Mouse (Mus musculus) MEL (cell line): ENCODE measurements around the gene Ptgis. TPM values are rescaled to one million over a fixed set of nuclear protein-coding genes. Genes with fewer than 3 reads are reported as not detected.

Experiments
- DNase-seq: peaks from one replicate; pipeline ENCODE4 v3.0.0; 2011; ENCODE audit warnings: low read depth, low spot score
- H3K27ac ChIP-seq: 2 replicates; pipeline ENCODE4 v1.5.1; 2012; ENCODE audit warnings: low read depth, mild to moderate bottlenecking, control low read depth, low read length, moderate library complexity; ENCODE audit not compliant: control insufficient read depth
- H3K27me3 ChIP-seq, 2 experiments: fragments of 150-350 bp in 1 of 2; sonication (generic) in 1 of 2; 2 replicates each; pipeline ENCODE4 v1.6.1; 2012; ENCODE audit warnings: low read length in 2 of 2, mild to moderate bottlenecking in 2 of 2, improper control_type of control experiment in 1 of 2, moderate library complexity in 1 of 2; ENCODE audit not compliant: insufficient read depth in 2 of 2, control insufficient read depth in 1 of 2
- H3K36me3 ChIP-seq, 2 experiments: 2 replicates each; pipeline ENCODE4 v1.6.1; 2012 to 2014; ENCODE audit warnings: low read length in 2 of 2, improper control_type of control experiment in 1 of 2, inconsistent platforms in 1 of 2, mild to moderate bottlenecking in 1 of 2; ENCODE audit not compliant: insufficient read depth in 2 of 2, control insufficient read depth in 1 of 2
- H3K4me1 ChIP-seq, 2 experiments: fragments of 150-350 bp in 1 of 2; sonication (generic) in 1 of 2; 2 replicates each; pipeline ENCODE4 v1.6.1; 2012; ENCODE audit warnings: low read length in 2 of 2, improper control_type of control experiment in 1 of 2, mild to moderate bottlenecking in 1 of 2; ENCODE audit not compliant: insufficient read depth in 2 of 2, control insufficient read depth in 1 of 2
- H3K4me3 ChIP-seq, 2 experiments: fragments of 150-350 bp in 1 of 2; sonication (generic) in 1 of 2; 2 replicates each; pipeline ENCODE4 v1.5.1; 2012; ENCODE audit warnings: low read depth in 2 of 2, low read length in 2 of 2, mild to moderate bottlenecking in 2 of 2, moderate library complexity in 2 of 2, control low read depth in 1 of 2, improper control_type of control experiment in 1 of 2; ENCODE audit not compliant: control insufficient read depth in 1 of 2, insufficient read depth in 1 of 2
- H3K79me2 ChIP-seq: 2 replicates; pipeline ENCODE4 v1.6.1; 2012; ENCODE audit warnings: mild to moderate bottlenecking, low read length, moderate library complexity; ENCODE audit not compliant: control insufficient read depth, poor library complexity, insufficient read depth
- H3K9ac ChIP-seq: 2 replicates; pipeline ENCODE4 v1.6.1; 2012; ENCODE audit warnings: low read depth, mild to moderate bottlenecking, control low read depth, low read length, moderate library complexity; ENCODE audit not compliant: control insufficient read depth, poor library complexity, severe bottlenecking
- H3K9me3 ChIP-seq: fragments of 150-350 bp; sonication (generic); replicated peaks from 2 replicates; pipeline ENCODE4 v1.6.1; 2012; ENCODE audit warnings: mild to moderate bottlenecking, low read length, improper control_type of control experiment, moderate library complexity; ENCODE audit not compliant: insufficient read depth
- BHLHE40 ChIP-seq: IDR thresholded peaks from 2 replicates; pipeline ENCODE4 v1.6.1; 2012; ENCODE audit warnings: low read depth, mild to moderate bottlenecking, inconsistent platforms, low read length, improper control_type of control experiment, borderline replicate concordance
- CHD2 ChIP-seq: IDR thresholded peaks from 2 replicates; pipeline ENCODE4 v1.6.1; 2011; ENCODE audit warnings: low read length, improper control_type of control experiment
- ELF1 ChIP-seq: IDR thresholded peaks from 2 replicates; pipeline ENCODE4 v1.6.1; 2014; ENCODE audit warnings: low read depth, mild to moderate bottlenecking, inconsistent platforms, low read length, improper control_type of control experiment, moderate library complexity
- ETS1 ChIP-seq: IDR thresholded peaks from 2 replicates; pipeline ENCODE4 v1.6.1; 2012; ENCODE audit warnings: low read depth, mild to moderate bottlenecking, inconsistent platforms, low read length, improper control_type of control experiment, moderate library complexity
- GABPA ChIP-seq: IDR thresholded peaks from 2 replicates; pipeline ENCODE4 v1.6.1; 2012; ENCODE audit warnings: low read depth, mild to moderate bottlenecking, inconsistent platforms, low read length, improper control_type of control experiment, moderate library complexity
- HCFC1 ChIP-seq: IDR thresholded peaks from 2 replicates; pipeline ENCODE4 v1.6.1; 2012; ENCODE audit warnings: low read depth, mild to moderate bottlenecking, inconsistent platforms, low read length, improper control_type of control experiment, moderate library complexity
- MXI1 ChIP-seq: IDR thresholded peaks from 2 replicates; pipeline ENCODE4 v1.6.1; 2011; ENCODE audit warnings: mild to moderate bottlenecking, low read depth, low read length, improper control_type of control experiment
- NELFE ChIP-seq: IDR thresholded peaks from 2 replicates; pipeline ENCODE4 v1.6.1; 2011; ENCODE audit warnings: low read depth, low read length, improper control_type of control experiment
- NRF1 ChIP-seq: IDR thresholded peaks from 2 replicates; pipeline ENCODE4 v1.6.1; 2014; ENCODE audit warnings: low read depth, mild to moderate bottlenecking, inconsistent platforms, low read length, improper control_type of control experiment, moderate library complexity; ENCODE audit not compliant: poor library complexity, insufficient read depth, severe bottlenecking
- POLR2AphosphoS5 ChIP-seq: IDR thresholded peaks from 2 replicates; pipeline ENCODE4 v1.6.1; 2012; ENCODE audit warnings: low read depth, borderline replicate concordance, mild to moderate bottlenecking, inconsistent platforms, low read length, moderate library complexity, mixed read lengths
- RAD21 ChIP-seq: IDR thresholded peaks from 2 replicates; pipeline ENCODE4 v1.6.1; 2011; ENCODE audit warnings: mild to moderate bottlenecking, low read depth, low read length, improper control_type of control experiment
- SMC3 ChIP-seq: IDR thresholded peaks from 2 replicates; pipeline ENCODE4 v1.6.1; 2011; ENCODE audit warnings: low read depth, low read length, improper control_type of control experiment
- TAL1 ChIP-seq: IDR thresholded peaks from 2 replicates; pipeline ENCODE4 v1.6.1; 2012; ENCODE audit warnings: mild to moderate bottlenecking, inconsistent platforms, low read length, moderate library complexity, mixed read lengths
- USF2 ChIP-seq, 2 experiments: IDR thresholded peaks; 2 replicates each; pipeline ENCODE4 v1.6.1; 2011 to 2012; ENCODE audit warnings: improper control_type of control experiment in 2 of 2, low read length in 2 of 2, borderline replicate concordance in 1 of 2, inconsistent platforms in 1 of 2, low read depth in 1 of 2, mild to moderate bottlenecking in 1 of 2; ENCODE audit not compliant: insufficient read depth in 1 of 2
- ZC3H11A ChIP-seq: IDR thresholded peaks from 2 replicates; pipeline ENCODE4 v1.6.1; 2012; ENCODE audit warnings: low read depth, mild to moderate bottlenecking, inconsistent platforms, low read length, improper control_type of control experiment
- ZKSCAN1 ChIP-seq: IDR thresholded peaks from 2 replicates; pipeline ENCODE4 v1.6.1; 2012; ENCODE audit warnings: low read depth, mild to moderate bottlenecking, inconsistent platforms, low read length, improper control_type of control experiment, moderate library complexity
- polyA plus RNA-seq, 2 experiments: library from polyadenylated mRNA; stranded (reverse) in 1 of 2; unstranded in 1 of 2; fragments of >175 nt in 1 of 2; fragments of >200 nt in 1 of 2; gene quantifications; 2 replicates each; pipeline versions ENCODE4 v1.2.1 to v1.2.4; 2012; ENCODE audit warnings: low replicate concordance in 2 of 2, low read depth in 1 of 2; ENCODE audit not compliant: insufficient read length in 2 of 2, insufficient read depth in 1 of 2, missing spikeins in 1 of 2
- total RNA-seq: library from RNA; depleted of rRNA; stranded (reverse); fragments of 300-350 nt; gene quantifications from 2 replicates; pipeline ENCODE4 v1.2.3, GENCODE M21; 2012

The Ptgis gene
- total and polyA plus RNA-seq, 3 experiments, result 7.3 to 12.7 TPM; not detected in 1

DNA sequence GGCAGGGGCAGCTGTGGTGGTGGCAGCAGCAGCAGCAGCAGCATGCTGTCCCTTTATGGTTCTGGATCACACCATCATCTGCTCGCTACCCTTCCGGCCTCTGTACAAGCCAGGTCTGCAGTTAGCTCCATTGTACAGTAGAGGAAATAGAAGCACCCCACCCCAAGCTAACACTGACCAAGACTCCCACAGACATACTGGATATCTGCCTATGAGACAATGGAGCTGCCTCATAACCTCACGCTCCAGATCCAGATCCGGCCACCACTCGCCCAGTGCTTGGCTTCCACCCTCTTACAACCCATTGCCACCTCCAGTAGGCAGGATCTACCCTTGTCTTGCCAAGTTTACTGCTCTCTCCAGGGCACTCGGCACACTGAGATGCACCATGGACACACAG is 65.1 kb downstream of the Ptgis start:
- Histone ChIP-seq H3K27ac (no peak overlapping the region), H3K9me3 (no peaks in the 10 kb centered on the region), H3K36me3 (peaks cover 0 to 3% of the 10 kb centered on the region in 2 experiments; a peak in 2 of 4 replicates), H3K9ac (no peak overlapping the region), H3K27me3 (no peaks in the 10 kb centered on the region), H3K4me1 (peaks cover 0 to 10% of the 10 kb centered on the region in 2 experiments; a peak in 1 of 4 replicates), H3K4me3 (no peak overlapping the region), H3K79me2 (no peaks in the 10 kb centered on the region)
- DNase-seq, result no peak
- TF ChIP-seq ZC3H11A (no peak), SMC3 (no peak), ZKSCAN1 (no peak), RAD21 (no peak), NRF1 (no peak), HCFC1 (no peak), TAL1 (no peak), BHLHE40 (no peak), POLR2AphosphoS5 (no peak), ETS1 (no peak), MXI1 (no peak), GABPA (no peak), CHD2 (no peak), ELF1 (no peak), NELFE (no peak)

DNA sequence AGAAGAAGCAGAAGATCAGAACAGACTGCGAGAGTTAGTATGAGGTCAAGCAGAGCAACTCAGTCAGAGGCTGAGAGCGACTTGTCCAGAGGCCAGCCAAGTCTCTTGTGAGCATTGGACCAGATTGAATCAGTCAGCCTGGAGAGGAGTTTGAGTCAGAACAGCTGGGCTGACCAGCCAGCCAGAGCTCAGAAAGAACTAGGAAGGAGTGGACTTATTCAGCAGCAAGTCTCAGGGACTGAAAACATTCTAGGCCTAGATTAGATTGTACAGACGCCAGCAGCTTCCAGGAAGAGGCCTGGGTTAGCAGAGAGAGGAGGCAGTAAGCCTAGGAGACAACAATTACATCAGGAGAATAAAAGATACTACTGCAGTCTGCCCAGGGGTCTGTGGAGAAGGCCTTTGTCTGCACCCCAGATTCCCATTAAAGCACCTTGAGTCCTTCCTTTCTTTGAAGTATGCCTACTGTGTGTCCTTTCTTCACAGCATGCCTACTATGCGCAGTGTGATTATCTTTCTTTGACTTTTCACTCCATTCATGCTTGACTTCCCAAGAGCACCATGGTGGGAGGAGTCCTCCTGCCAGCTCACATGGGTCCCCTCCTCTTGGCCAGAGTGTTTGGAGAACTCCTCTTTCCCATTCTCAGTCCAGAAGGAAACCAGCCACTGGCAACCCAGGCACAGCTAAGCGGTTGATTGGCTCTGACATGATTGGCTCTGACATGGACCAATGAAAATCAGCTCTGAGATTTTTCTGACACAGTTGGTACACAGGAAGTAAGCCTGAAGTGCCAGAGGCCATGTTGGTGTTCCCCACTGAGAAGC is 67.1 kb downstream of the Ptgis start:
- H3K27ac ChIP-seq, result no peak overlapping the region
- TF ChIP-seq ZKSCAN1 (peak; percentile 77), USF2 (IDR thresholded peaks at IDR 0.05; ENCODE audit: borderline replicate concordance in 1 of 2, insufficient read depth in 1 of 2, low read depth in 1 of 2, low read length in 2 of 2) (no peak)

More for the DNA sequence above, 67.1 kb downstream of the Ptgis start:
- Histone ChIP-seq H3K36me3 (peaks cover 0 to 3% of the 10 kb centered on the region in 2 experiments; a peak in 2 of 4 replicates), H3K9me3 (no peaks in the 10 kb centered on the region), H3K9ac (no peak overlapping the region), H3K79me2 (no peaks in the 10 kb centered on the region), H3K27me3 (no peaks in the 10 kb centered on the region; a peak in 2 of 4 replicates), H3K4me1 (peaks cover 0 to 10% of the 10 kb centered on the region in 2 experiments; a peak in 1 of 4 replicates), H3K4me3 (no peak overlapping the region)
- DNase-seq, result no peak
